Mouse (Mus musculus) kidney, postnatal 0 days (tissue): ENCODE data around the gene Cacng7. TPM values are rescaled to one million over a fixed set of nuclear protein-coding genes. Genes with fewer than 3 reads are reported as not detected.
"Not testable (repeated sequence)": the region's sequence is repeated elsewhere in the genome, so short reads cannot be mapped to it uniquely, and the experiment has no call there.

ENCODE experiments used
- ATAC-seq: fragments of 200-750 bp; cut with Nextera tagmentation; replicated peaks from 2 replicates; pipeline ENCODE4 v1.8.0; 2017; ENCODE audit warnings: low read depth, moderate number of reproducible peaks, moderate TSS enrichment, moderate library complexity; ENCODE audit not compliant: low FRiP score
- DNase-seq: peaks from one replicate; pipeline ENCODE4 v3.0.0-alpha.2; 2016; ENCODE audit warnings: low spot score
- H3K27ac ChIP-seq: fragments of 300-500 bp; sonication (generic); 2 replicates; pipeline ENCODE4 v1.5.1; 2014; ENCODE audit warnings: mild to moderate bottlenecking
- H3K27me3 ChIP-seq: fragments of 300-500 bp; sonication (generic); 2 replicates; pipeline ENCODE4 v1.6.1; 2014; ENCODE audit warnings: low read length, mixed read lengths; ENCODE audit not compliant: insufficient read depth
- H3K36me3 ChIP-seq: fragments of 300-500 bp; sonication (generic); 2 replicates; pipeline ENCODE4 v1.6.1; 2014; ENCODE audit warnings: low read length, mixed read lengths; ENCODE audit not compliant: insufficient read depth
- H3K4me1 ChIP-seq: fragments of 300-500 bp; sonication (generic); replicated peaks from 2 replicates; pipeline ENCODE4 v1.6.1; 2014; ENCODE audit warnings: antibody characterized with exemption, low read length, mixed read lengths; ENCODE audit not compliant: insufficient read depth
- H3K4me2 ChIP-seq: fragments of 300-500 bp; sonication (generic); 2 replicates; pipeline ENCODE4 v1.6.1; 2014; ENCODE audit warnings: mild to moderate bottlenecking, low read length, moderate library complexity, mixed read lengths
- H3K4me3 ChIP-seq: fragments of 300-500 bp; sonication (generic); replicated peaks from 2 replicates; pipeline ENCODE4 v1.5.1; 2014; ENCODE audit warnings: low read depth, low read length
- H3K9ac ChIP-seq: fragments of 300-500 bp; sonication (generic); 2 replicates; pipeline ENCODE4 v1.6.1; 2014; ENCODE audit warnings: low read depth, low read length
- H3K9me3 ChIP-seq: fragments of 300-500 bp; sonication (generic); replicated peaks from 2 replicates; pipeline ENCODE4 v1.6.1; 2016; ENCODE audit warnings: low read length, inconsistent platforms, mixed read lengths
- CTCF ChIP-seq: IDR thresholded peaks from 2 replicates; pipeline ENCODE4 v1.5.1; 2016; ENCODE audit warnings: antibody characterized with exemption, low read depth, mild to moderate bottlenecking, moderate library complexity
- WGBS: fragments of 180-500 bp; shearing (Covaris S2); extraction: QIAGEN DNeasy Blood & Tissue Kit; methylation state at CpG from one replicate; pipeline ENCODE4 v1.1.7; 2014; 5-methylcytosine and 5-hydroxymethylcytosine counted together
- polyA plus RNA-seq: library from polyadenylated mRNA; unstranded; fragments of >200 nt; fragmentation: Nextera tagmentation; extraction: Ambion mirVana; gene quantifications from 2 replicates; pipeline ENCODE4 v1.2.1, GENCODE M21; 2015

Cacng7 gene
- polyA plus RNA-seq, 1 experiment from 2014 or later = 0.64 TPM

DNA sequence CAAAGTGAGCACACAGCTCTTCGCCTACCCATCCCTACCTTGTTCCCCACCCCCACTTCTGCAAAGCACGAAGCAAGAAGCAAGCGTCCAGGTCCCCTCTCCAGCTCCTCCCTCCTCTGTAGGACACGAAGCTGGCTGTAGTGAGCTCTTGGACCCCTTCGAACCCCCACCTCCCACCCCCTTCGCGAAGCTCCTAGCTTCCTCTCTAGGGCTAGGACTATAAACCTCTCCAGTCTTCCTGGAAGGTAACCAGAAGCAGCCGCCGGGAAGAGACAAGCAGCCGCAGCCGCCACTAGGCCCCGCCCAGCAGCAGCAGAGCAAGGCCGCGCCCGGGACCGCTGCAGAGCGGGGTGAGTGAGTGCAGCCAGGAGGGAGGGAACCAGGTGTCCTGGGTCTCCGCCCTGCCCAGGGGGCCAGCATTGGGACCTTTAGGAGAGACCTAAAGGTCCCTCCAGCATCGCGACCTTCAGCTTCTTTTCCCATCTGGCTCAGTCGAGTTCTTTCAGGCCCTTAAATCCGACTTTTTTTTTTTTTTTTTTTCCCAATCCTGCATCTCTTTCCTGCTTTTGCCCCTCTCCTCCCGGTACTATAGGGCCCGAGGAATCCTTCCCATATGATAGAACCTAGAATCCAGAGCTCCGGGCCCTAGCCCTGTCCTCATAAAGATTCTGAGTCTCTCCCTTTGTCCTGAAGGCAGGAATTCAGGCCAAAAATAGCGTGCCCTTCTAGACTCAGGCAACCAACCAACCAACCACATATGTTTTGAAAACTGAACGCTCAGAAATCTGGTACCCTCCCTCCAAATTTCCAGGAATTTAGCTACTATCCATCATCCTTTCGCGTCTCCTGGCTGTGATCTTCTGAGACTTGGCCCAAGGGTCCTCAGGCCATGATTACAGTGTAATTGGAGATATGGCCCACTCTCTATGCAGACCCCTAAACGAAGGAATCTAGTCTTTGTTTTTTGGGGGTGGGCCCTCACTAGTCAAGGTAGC is 43.5 kb upstream of the Cacng7 start, which contains the start of the genes Myadm and Prkcg:
Gene Myadm, plus strand, starts transcription at position 105 of the 995 bp plus-strand sequence.
Gene Prkcg, plus strand, starts transcription at position 204 of the 995 bp plus-strand sequence.
- no peaks in the 10 kb centered on the region for H3K9me3 ChIP-seq
- peak; percentile 91 for DNase-seq
- ATAC-seq = peak; percentile 31; the same call in 1 of the 2 replicates
- no peaks in the 10 kb centered on the region for H3K27me3 ChIP-seq
- peak within 1 kb of the TSS; percentile 75 for H3K4me2 ChIP-seq
- no peak for TF ChIP-seq CTCF
- H3K36me3 ChIP-seq = no peaks in the 10 kb centered on the region
- peak within 1 kb of the TSS; percentile 71 for H3K9ac ChIP-seq
- H3K4me1 ChIP-seq = 0 out of 2 replicates have a peak, but pooled peaks cover 6% of the 10 kb centered on the region
- H3K4me3 ChIP-seq = peak within 1 kb of the TSS; percentile 56
- H3K27ac ChIP-seq = peak within 1 kb of the TSS; percentile 87
- 2% methylated on average over 30 of the region's 30 CpGs for WGBS

DNA sequence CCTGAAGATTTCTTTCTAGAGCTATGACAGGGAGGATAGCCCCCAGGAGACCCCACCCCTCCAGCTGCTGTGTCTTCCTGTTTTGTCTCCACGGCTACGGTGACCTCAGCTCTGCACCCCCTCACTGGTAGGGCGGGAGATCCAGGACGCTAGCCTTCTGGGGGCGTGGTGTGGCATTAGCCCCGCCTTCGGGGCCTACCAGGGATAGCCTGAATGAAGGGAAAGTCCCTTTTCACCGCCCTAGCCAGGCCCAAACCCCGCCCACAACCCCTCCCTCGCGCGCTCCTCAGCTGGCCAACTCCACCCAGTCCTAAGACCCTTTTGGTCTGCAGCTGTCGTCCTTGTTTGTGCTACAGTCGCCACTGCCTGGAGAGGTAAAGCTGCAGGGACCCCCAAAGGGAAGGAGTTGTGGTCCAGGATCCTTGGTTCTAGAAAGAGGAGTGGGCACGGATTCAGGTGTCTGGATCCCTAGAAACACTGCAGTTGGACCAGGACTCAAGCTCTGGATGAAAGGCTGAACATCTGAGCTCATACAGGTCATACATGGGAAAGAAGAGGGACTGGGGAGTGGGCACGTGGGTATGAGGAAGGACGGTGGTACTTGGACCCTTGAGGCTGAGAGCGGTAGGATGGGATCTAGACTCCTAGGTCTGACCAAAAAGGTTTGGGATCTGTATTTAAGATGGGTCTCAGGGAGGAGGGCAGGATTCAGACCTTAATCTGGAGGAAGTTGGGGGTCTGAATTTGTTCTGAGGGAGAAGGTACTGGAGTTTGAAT is 42.3 kb upstream of the Cacng7 start:
- 0 out of 2 replicates have a peak, but pooled peaks cover 6% of the 10 kb centered on the region for H3K4me1 ChIP-seq

DNA sequence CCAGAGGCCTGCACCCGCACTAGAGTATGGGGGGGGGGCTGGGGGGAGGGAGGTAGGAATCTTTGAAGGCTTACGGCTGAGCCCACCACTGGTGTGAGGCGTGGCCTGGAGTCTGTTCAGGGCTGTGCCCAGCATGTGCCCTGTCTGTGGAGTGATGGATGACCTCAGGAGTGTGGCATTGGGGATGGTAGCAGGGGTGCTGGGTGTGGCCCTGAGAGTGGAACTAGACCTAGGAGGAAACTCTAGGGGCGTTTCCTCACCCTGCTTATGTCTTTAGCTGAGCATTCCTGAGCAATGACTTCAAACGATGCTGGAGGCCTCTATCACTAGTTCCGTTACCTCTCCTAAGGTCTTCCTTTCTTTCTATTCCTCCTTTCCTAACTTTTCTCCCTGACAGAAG is 41.6 kb upstream of the Cacng7 start:
- H3K4me1 ChIP-seq = 0 out of 2 replicates have a peak, but pooled peaks cover 6% of the 10 kb centered on the region
- peak overlapping the region; percentile 75 for H3K4me2 ChIP-seq
- ATAC-seq (no peak), DNase-seq (peak; percentile 57)
- peak overlapping the region; percentile 84 for H3K27ac ChIP-seq
- TF ChIP-seq CTCF = no peak
- no peaks in the 10 kb centered on the region for H3K9me3 ChIP-seq
- no peaks in the 10 kb centered on the region for H3K27me3 ChIP-seq
- no peaks in the 10 kb centered on the region for H3K36me3 ChIP-seq
- peak overlapping the region; percentile 59 for H3K9ac ChIP-seq
- WGBS = 24% methylated on average over 6 of the region's 6 CpGs
- peak overlapping the region; percentile 56 for H3K4me3 ChIP-seq

More for the DNA sequence above, 42.3 kb upstream of the Cacng7 start:
- Histone ChIP-seq H3K27ac (peak overlapping the region; percentile 87), H3K9me3 (no peaks in the 10 kb centered on the region), H3K36me3 (no peaks in the 10 kb centered on the region), H3K4me3 (peak overlapping the region; percentile 56), H3K4me2 (peak overlapping the region; percentile 75), H3K9ac (peak overlapping the region; percentile 71), H3K27me3 (no peaks in the 10 kb centered on the region)
- 2% methylated on average over 18 of the region's 18 CpGs for WGBS
- no peak for TF ChIP-seq CTCF
- DNase-seq = peak; percentile 98
- ATAC-seq = peak; percentile 89

DNA sequence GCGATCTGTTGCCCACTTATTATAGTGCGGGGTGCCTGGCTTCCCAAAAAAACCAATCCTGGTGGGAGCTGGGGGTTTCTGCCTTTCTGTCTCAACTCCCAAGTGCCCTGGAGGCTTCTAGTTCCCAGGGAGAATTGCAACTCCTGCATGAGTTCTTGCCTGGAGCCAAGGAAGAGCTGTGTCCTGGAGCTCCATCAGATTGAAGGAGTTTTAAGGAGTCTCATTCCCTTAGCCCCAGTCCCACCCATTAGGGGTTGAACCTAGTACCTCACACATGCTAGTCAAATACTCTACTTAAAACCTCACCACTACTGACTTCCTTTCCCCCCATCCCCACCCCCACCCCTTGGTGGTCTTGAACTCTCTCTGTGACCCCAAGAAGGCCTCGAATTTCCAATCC is 41.0 kb upstream of the Cacng7 start:
- Histone ChIP-seq H3K4me2 (peak overlapping the region; percentile 75), H3K9me3 (no peaks in the 10 kb centered on the region), H3K4me1 (0 out of 2 replicates have a peak, but pooled peaks cover 6% of the 10 kb centered on the region), H3K27me3 (no peaks in the 10 kb centered on the region), H3K9ac (no peak overlapping the region; the same call in 1 of the 2 replicates), H3K4me3 (peak overlapping the region; percentile 56), H3K27ac (peak overlapping the region; percentile 84), H3K36me3 (peaks cover 2% of the 10 kb centered on the region; the same call in 1 of the 2 replicates)
- DNase-seq (no peak), ATAC-seq (no peak)
- no peak for TF ChIP-seq CTCF
- 64% methylated on average over 3 of the region's 3 CpGs for WGBS

DNA sequence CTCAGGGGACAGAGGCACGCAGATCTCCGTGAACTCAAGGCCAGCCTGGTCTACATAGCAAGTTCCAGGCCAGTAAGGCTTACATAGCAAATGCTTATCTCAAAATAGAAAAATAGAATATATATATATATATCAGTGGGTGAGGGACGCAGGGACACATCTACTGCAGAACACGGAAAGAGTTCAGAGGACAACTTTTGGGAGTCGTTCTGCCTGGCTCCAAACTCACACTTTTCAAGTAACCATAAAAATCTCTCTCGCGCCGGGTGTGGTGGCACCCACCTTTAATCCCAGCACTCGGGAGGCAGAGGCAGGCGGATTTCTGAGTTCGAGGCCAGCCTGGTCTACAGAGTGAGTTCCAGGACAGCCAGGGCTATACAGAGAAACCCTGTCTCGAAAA is 40.5 kb upstream of the Cacng7 start:
- H3K9ac ChIP-seq = not testable (repeated sequence)

DNA sequence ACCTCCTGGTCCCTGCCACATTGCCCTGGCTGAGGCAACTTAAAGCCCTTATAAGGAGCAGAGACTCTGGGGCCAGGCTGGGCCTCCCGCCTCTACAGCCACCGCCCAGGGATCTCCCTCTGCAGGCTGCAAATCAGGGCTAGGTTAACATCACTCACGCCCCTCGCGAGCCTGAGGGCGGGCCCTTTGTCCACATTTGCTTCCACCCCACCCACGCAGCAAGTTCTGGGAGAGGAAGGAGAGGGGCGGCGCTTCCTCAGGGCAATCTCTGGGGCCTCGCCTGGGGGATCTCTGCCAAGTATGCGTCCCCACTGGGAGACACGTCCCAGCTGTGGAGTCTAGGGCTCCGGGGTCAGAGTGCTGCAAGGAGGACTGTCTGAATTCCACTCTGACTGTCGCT is 40.0 kb upstream of the Cacng7 start:
- ATAC-seq (peak; percentile 84), DNase-seq (peak; percentile 99)
- Histone ChIP-seq H3K4me3 (peak overlapping the region; percentile 56), H3K4me2 (peak overlapping the region; percentile 75), H3K9ac (peak overlapping the region; percentile 43), H3K27me3 (no peaks in the 10 kb centered on the region), H3K4me1 (0 out of 2 replicates have a peak, but pooled peaks cover 6% of the 10 kb centered on the region), H3K9me3 (no peaks in the 10 kb centered on the region), H3K36me3 (peaks cover 12% of the 10 kb centered on the region), H3K27ac (peak overlapping the region; percentile 84)
- peak; percentile 44 for TF ChIP-seq CTCF
- WGBS = 0% methylated on average over 14 of the region's 14 CpGs

More for the DNA sequence above, 40.5 kb upstream of the Cacng7 start:
- Histone ChIP-seq H3K27ac (peak overlapping the region; percentile 84), H3K4me3 (peak overlapping the region; percentile 56), H3K4me2 (peak overlapping the region; percentile 75)
- not testable (repeated sequence) for ATAC-seq, DNase-seq, H3K36me3 ChIP-seq, H3K9me3 ChIP-seq, H3K4me1 ChIP-seq, H3K27me3 ChIP-seq
- 48% methylated on average over 12 of the region's 12 CpGs for WGBS
